Mouse (Mus musculus) liver, embryonic 14.5 days (tissue): ENCODE results near the gene Kcnt2. TPM values are rescaled to one million over a fixed set of nuclear protein-coding genes. Genes with fewer than 3 reads are reported as not detected.

Source experiments
- ATAC-seq: fragments of 200-750 bp; cut with Nextera tagmentation; 2 replicates; pipeline ENCODE4 v1.8.0; 2017; ENCODE audit warnings: moderate number of reproducible peaks, mild to moderate bottlenecking, moderate library complexity; ENCODE audit not compliant: insufficient read depth
- DNase-seq, 3 experiments: peaks; one replicate each; pipeline ENCODE4 v3.0.0-alpha.2; 2012 to 2013; ENCODE audit warnings: low read depth in 3 of 3, low spot score in 3 of 3
- H3K27ac ChIP-seq: fragments of 300-500 bp; sonication (generic); 2 replicates; pipeline ENCODE4 v1.5.1; 2014; ENCODE audit warnings: moderate library complexity, mild to moderate bottlenecking, control low read depth, inconsistent platforms
- H3K27me3 ChIP-seq: fragments of 300-500 bp; sonication (generic); 2 replicates; pipeline ENCODE4 v1.6.1; 2014; ENCODE audit warnings: mild to moderate bottlenecking, low read length, moderate library complexity; ENCODE audit not compliant: control insufficient read depth, insufficient read depth
- H3K36me3 ChIP-seq: fragments of 300-500 bp; sonication (generic); replicated peaks from 2 replicates; pipeline ENCODE4 v1.6.1; 2014; ENCODE audit warnings: low read depth; ENCODE audit not compliant: control insufficient read depth, insufficient read depth
- H3K4me1 ChIP-seq, 2 experiments: fragments of 200-500 bp in 1 of 2; fragments of 300-500 bp in 1 of 2; sonication (generic) in 1 of 2; replicated peaks; 2 replicates each; pipeline ENCODE4 v1.6.1; 2012 to 2014; ENCODE audit warnings: antibody characterized with exemption in 1 of 2, inconsistent platforms in 1 of 2, low read length in 1 of 2; ENCODE audit not compliant: control insufficient read depth in 2 of 2, insufficient read depth in 2 of 2
- H3K4me2 ChIP-seq: fragments of 300-500 bp; sonication (generic); 2 replicates; pipeline ENCODE4 v1.6.1; 2014; ENCODE audit warnings: low read depth, mild to moderate bottlenecking, control low read depth, moderate library complexity
- H3K4me3 ChIP-seq, 2 experiments: fragments of 200-500 bp in 1 of 2; fragments of 300-500 bp in 1 of 2; sonication (generic) in 1 of 2; 2 replicates each; pipeline ENCODE4 v1.5.1; 2012 to 2014; ENCODE audit warnings: low read depth in 2 of 2, low read length in 2 of 2, mild to moderate bottlenecking in 2 of 2, control low read depth in 1 of 2, inconsistent platforms in 1 of 2, moderate library complexity in 1 of 2; ENCODE audit not compliant: insufficient read depth in 1 of 2
- H3K9ac ChIP-seq: fragments of 300-500 bp; sonication (generic); replicated peaks from 2 replicates; pipeline ENCODE4 v1.6.1; 2014; ENCODE audit warnings: mild to moderate bottlenecking, control low read depth, moderate library complexity
- H3K9me3 ChIP-seq: fragments of 300-500 bp; sonication (generic); 2 replicates; pipeline ENCODE4 v1.6.1; 2016; ENCODE audit warnings: low read length, mixed read lengths; ENCODE audit not compliant: control insufficient read depth
- CTCF ChIP-seq: IDR thresholded peaks from 2 replicates; pipeline ENCODE4 v1.5.1; 2016; ENCODE audit warnings: antibody characterized with exemption, low read depth, control low read depth
- EP300 ChIP-seq: IDR thresholded peaks from 2 replicates; pipeline ENCODE4 v1.6.1; 2016; ENCODE audit warnings: antibody characterized with exemption, low read depth
- WGBS: fragments of 180-500 bp; shearing (Covaris S2); extraction: QIAGEN DNeasy Blood & Tissue Kit; methylation state at CpG from one replicate; pipeline ENCODE4 v1.1.7; 2014; ENCODE audit not compliant: insufficient replicate concordance; 5-methylcytosine and 5-hydroxymethylcytosine counted together
- polyA plus RNA-seq, 2 experiments: library from polyadenylated mRNA; depleted of rRNA in 1 of 2; stranded (reverse) in 1 of 2; unstranded in 1 of 2; fragments of >200 nt; fragmentation: Nextera tagmentation in 1 of 2; extraction: Ambion mirVana in 1 of 2; gene quantifications; 2 replicates each; pipeline versions ENCODE4 v1.2.1 to v1.2.3; 2012 to 2014

The Kcnt2 gene
- polyA plus RNA-seq, 2 experiments = 0.04 to 0.07 TPM

DNA sequence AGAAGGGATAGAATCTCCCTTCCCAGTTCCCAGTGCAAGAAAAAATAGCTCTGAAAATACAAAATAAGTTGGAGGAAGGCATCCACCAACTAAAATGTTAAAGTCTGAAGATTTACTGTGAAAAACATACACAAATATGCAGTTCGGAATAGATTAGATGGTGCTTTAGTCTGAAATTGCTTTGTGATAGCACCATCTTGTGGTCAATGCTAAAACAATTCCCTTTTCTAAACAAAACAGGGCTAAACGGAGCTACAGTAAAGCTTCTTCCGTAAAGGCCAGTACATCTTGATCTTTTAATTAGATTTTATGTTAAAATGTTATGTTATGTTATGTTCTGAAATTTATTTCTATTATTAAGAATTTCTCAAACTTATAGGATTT, 415.4 kb downstream of the Kcnt2 start:
- H3K4me3 ChIP-seq = no peak overlapping the region
- H3K9ac ChIP-seq = no peak overlapping the region
- H3K4me1 ChIP-seq = no peaks in the 10 kb centered on the region
- no peak for ATAC-seq
- 27% methylated on average over 3 of the region's 3 CpGs for WGBS
- no peaks in the 10 kb centered on the region for H3K9me3 ChIP-seq
- H3K36me3 ChIP-seq = no peaks in the 10 kb centered on the region
- no peak overlapping the region for H3K4me2 ChIP-seq
- TF ChIP-seq EP300 (no peak), CTCF (peak; percentile 11; the same call in 1 of the 2 replicates)
- no peak for DNase-seq
- H3K27ac ChIP-seq = no peak overlapping the region
- H3K27me3 ChIP-seq = no peaks in the 10 kb centered on the region

Other genes with a start within 250 kb of the Kcnt2 start
- gene Cfh, start 62.4 kb upstream of the Kcnt2 start, polyA plus RNA-seq (2012; rRNA removed) = 2.9 and 5.3 TPM in 2 replicates
- 9.1 and 12.3 TPM in 2 replicates for gene Cfh, start 62.4 kb upstream of the Kcnt2 start, polyA plus RNA-seq (2014; fragmentation: Nextera tagmentation; extraction: Ambion mirVana)